Mouse (Mus musculus): ENCODE data around the gene Nbdy.

Nbdy gene

GRCm38 (mm10) chrX:153723110-153723916 is at the start of gene Nbdy:
Gene Nbdy (plus strand): TSS chrX:153723590.
- peak; percentile 14 to 47 for DNase-seq (ENCODE audit: low spot score in 2 of 2)

- no peak for DNase-seq (ENCODE audit: low spot score in 2 of 2)
Observed at GRCm38 (mm10) chrX:153695782-153696395, 27.5 kb upstream of the Nbdy start, which contains the start of gene Kctd12b. Gene Kctd12b (minus strand): TSS chrX:153696391.

- DNase-seq (ENCODE audit: low spot score in 2 of 2), result no peak
Observed at GRCm38 (mm10) chrX:153700463-153700862, 22.9 kb upstream of the Nbdy start.

GRCm38 (mm10) chrX:153707735-153708134 is 15.7 kb upstream of the Nbdy start:
- no peak for DNase-seq (ENCODE audit: low spot score in 2 of 2)

- no peak for DNase-seq (ENCODE audit: low spot score in 2 of 2)
Observed at GRCm38 (mm10) chrX:153716716-153717115, 6.7 kb upstream of the Nbdy start.

GRCm38 (mm10) chrX:153719602-153720001 is 3.8 kb upstream of the Nbdy start:
- DNase-seq (ENCODE audit: low spot score in 2 of 2), result no peak

- no peak for DNase-seq (ENCODE audit: low spot score in 2 of 2)
Observed at GRCm38 (mm10) chrX:153724400-153724799, 1.0 kb downstream of the Nbdy start.

GRCm38 (mm10) chrX:153735697-153736096 is 12.3 kb downstream of the Nbdy start:
- peak in 1 of 2 experiments; percentile 8 for DNase-seq (ENCODE audit: low spot score in 2 of 2)

- DNase-seq (ENCODE audit: low spot score in 2 of 2), result peak in 1 of 2 experiments; percentile 3
Observed at GRCm38 (mm10) chrX:153742493-153742892, 19.1 kb downstream of the Nbdy start.

GRCm38 (mm10) chrX:153749230-153749629 is 25.8 kb downstream of the Nbdy start:
- no peak for DNase-seq (ENCODE audit: low spot score in 2 of 2)
